Mouse (Mus musculus): Measurements from ENCODE around the gene Gm17571. TPM values are rescaled to one million over a fixed set of nuclear protein-coding genes. Genes with fewer than 3 reads are reported as not detected.

Gm17571 gene
- polyA plus RNA-seq, 1 experiment from 2014 or later, result not detected

DNA sequence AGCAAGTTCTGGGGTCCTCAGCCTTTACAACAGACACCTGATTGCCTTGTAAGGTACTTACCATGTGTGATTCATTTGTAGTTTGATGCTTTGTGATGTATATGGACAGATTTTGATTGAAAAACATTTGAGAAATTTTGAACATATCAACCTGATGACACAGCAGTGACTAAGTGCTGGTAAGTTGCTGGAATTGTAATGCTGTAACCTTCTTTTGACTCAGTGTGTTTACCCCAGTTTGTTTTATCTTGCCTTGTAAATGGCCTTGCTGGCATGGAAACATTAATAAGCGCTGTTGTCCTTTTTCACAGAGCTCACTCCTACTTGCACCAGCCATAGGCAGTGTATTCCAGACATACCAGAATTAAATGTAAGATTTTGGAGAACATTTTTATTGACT lies 14.4 kb upstream of the Gm17571 start:
- DNase-seq (ENCODE audit: low spot score, missing footprints) (no peak), ATAC-seq (ENCODE audit: low FRiP score) (no peak)
- H3K27ac ChIP-seq (ENCODE audit: low read depth, low read length), result no peak overlapping the region
- no peaks in the 10 kb centered on the region for H3K27me3 ChIP-seq (ENCODE audit: control insufficient read depth, insufficient read depth, low read length)
- H3K4me1 ChIP-seq (ENCODE audit: control insufficient read depth, insufficient read depth, low read length), result no peaks in the 10 kb centered on the region
- 100% methylated on average over 1 of the region's 1 CpGs for WGBS
- H3K36me3 ChIP-seq (ENCODE audit: control insufficient read depth, insufficient read depth, low read length), result no peaks in the 10 kb centered on the region
- no peaks in the 10 kb centered on the region for H3K9me3 ChIP-seq (ENCODE audit: control insufficient read depth, low read length)
- H3K4me2 ChIP-seq, result no peak overlapping the region
- no peak overlapping the region for H3K4me3 ChIP-seq (ENCODE audit: low read depth, low read length)
- no peak overlapping the region for H3K9ac ChIP-seq (ENCODE audit: low read length)

GRCm38 (mm10) chr9:13460012-13460411 lies 13.5 kb upstream of the Gm17571 start:
- H3K4me1 ChIP-seq (ENCODE audit: control insufficient read depth, insufficient read depth, low read length), result peaks cover 3% of the 10 kb centered on the region; the same call in 1 of the 2 replicates
- H3K4me3 ChIP-seq (ENCODE audit: low read depth, low read length), result no peak overlapping the region
- H3K36me3 ChIP-seq (ENCODE audit: control insufficient read depth, insufficient read depth, low read length), result no peaks in the 10 kb centered on the region
- no peak overlapping the region for H3K27ac ChIP-seq (ENCODE audit: low read depth, low read length)
- ATAC-seq (ENCODE audit: low FRiP score) (no peak), DNase-seq (ENCODE audit: low spot score, missing footprints) (no peak)
- H3K9me3 ChIP-seq (ENCODE audit: control insufficient read depth, low read length), result no peaks in the 10 kb centered on the region
- no peaks in the 10 kb centered on the region for H3K27me3 ChIP-seq (ENCODE audit: control insufficient read depth, insufficient read depth, low read length)
- no peak overlapping the region for H3K9ac ChIP-seq (ENCODE audit: low read length)
- no peak overlapping the region for H3K4me2 ChIP-seq
- WGBS, result 87% methylated on average over 3 of the region's 3 CpGs

- Histone ChIP-seq H3K9me3 (ENCODE audit: control insufficient read depth, low read length) (no peaks in the 10 kb centered on the region), H3K4me2 (no peak overlapping the region)
Observed at GRCm38 (mm10) chr9:13459371-13459770, 12.8 kb upstream of the Gm17571 start.

GRCm38 (mm10) chr9:13457774-13458173 lies 11.2 kb upstream of the Gm17571 start:
- Histone ChIP-seq H3K27ac (ENCODE audit: low read depth, low read length) (no peak overlapping the region), H3K9ac (ENCODE audit: low read length) (no peak overlapping the region), H3K9me3 (ENCODE audit: control insufficient read depth, low read length) (no peaks in the 10 kb centered on the region), H3K4me3 (ENCODE audit: low read depth, low read length) (no peak overlapping the region), H3K27me3 (ENCODE audit: control insufficient read depth, insufficient read depth, low read length) (no peaks in the 10 kb centered on the region), H3K4me2 (no peak overlapping the region), H3K36me3 (ENCODE audit: control insufficient read depth, insufficient read depth, low read length) (no peaks in the 10 kb centered on the region), H3K4me1 (ENCODE audit: control insufficient read depth, insufficient read depth, low read length) (peaks cover 11% of the 10 kb centered on the region)
- 82% methylated on average over 6 of the region's 6 CpGs for WGBS
- ATAC-seq (ENCODE audit: low FRiP score) (0 out of 2 replicates have a peak, but pooled peaks have one; percentile 42), DNase-seq (ENCODE audit: low spot score, missing footprints) (no peak)

More at GRCm38 (mm10) chr9:13459371-13459770, 12.8 kb upstream of the Gm17571 start:
- DNase-seq (ENCODE audit: low spot score, missing footprints) (no peak), ATAC-seq (ENCODE audit: low FRiP score) (no peak)
- no peak overlapping the region for H3K9ac ChIP-seq (ENCODE audit: low read length)
- no peak overlapping the region for H3K27ac ChIP-seq (ENCODE audit: low read depth, low read length)
- WGBS, result 82% methylated on average over 1 of the region's 1 CpGs
- H3K36me3 ChIP-seq (ENCODE audit: control insufficient read depth, insufficient read depth, low read length), result no peaks in the 10 kb centered on the region
- peaks cover 9% of the 10 kb centered on the region for H3K4me1 ChIP-seq (ENCODE audit: control insufficient read depth, insufficient read depth, low read length)
- no peaks in the 10 kb centered on the region for H3K27me3 ChIP-seq (ENCODE audit: control insufficient read depth, insufficient read depth, low read length)
- no peak overlapping the region for H3K4me3 ChIP-seq (ENCODE audit: low read depth, low read length)

DNA sequence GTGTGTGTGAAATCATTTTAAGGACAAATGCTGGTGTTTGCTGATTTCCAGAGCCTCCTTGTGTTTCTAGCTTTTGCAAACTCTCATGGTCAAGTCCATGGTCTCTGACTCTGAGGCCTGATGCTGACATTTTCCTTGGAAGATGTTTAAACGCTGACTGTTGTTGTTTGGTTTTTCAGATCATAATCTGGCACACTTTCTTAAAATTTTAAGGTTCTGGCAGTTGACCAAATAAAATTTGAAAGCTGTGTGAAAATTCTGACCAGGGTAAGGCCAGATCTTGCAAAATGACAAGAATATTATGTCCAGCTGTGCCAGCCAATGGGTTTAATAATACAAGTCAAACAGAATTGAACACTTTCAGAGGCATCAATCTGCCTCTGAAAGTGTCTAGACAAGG lies 8.7 kb upstream of the Gm17571 start:
- peaks cover 11% of the 10 kb centered on the region for H3K4me1 ChIP-seq (ENCODE audit: control insufficient read depth, insufficient read depth, low read length)
- H3K36me3 ChIP-seq (ENCODE audit: control insufficient read depth, insufficient read depth, low read length), result no peaks in the 10 kb centered on the region
- H3K9ac ChIP-seq (ENCODE audit: low read length), result no peak overlapping the region
- H3K4me2 ChIP-seq, result no peak overlapping the region
- no peaks in the 10 kb centered on the region for H3K9me3 ChIP-seq (ENCODE audit: control insufficient read depth, low read length)
- DNase-seq (ENCODE audit: low spot score, missing footprints) (no peak), ATAC-seq (ENCODE audit: low FRiP score) (no peak)
- H3K27me3 ChIP-seq (ENCODE audit: control insufficient read depth, insufficient read depth, low read length), result no peaks in the 10 kb centered on the region
- H3K27ac ChIP-seq (ENCODE audit: low read depth, low read length), result 0 out of 2 replicates have a peak overlapping the region, but pooled peaks have one; percentile 36
- H3K4me3 ChIP-seq (ENCODE audit: low read depth, low read length), result no peak overlapping the region
- 84% methylated on average over 1 of the region's 1 CpGs for WGBS

GRCm38 (mm10) chr9:13454651-13455123 lies 8.1 kb upstream of the Gm17571 start:
- WGBS, result 28% methylated on average over 7 of the region's 7 CpGs
- Histone ChIP-seq H3K4me1 (ENCODE audit: control insufficient read depth, insufficient read depth, low read length) (peaks cover 11% of the 10 kb centered on the region), H3K9ac (ENCODE audit: low read length) (no peak overlapping the region; the same call in 1 of the 2 replicates), H3K36me3 (ENCODE audit: control insufficient read depth, insufficient read depth, low read length) (no peaks in the 10 kb centered on the region), H3K4me2 (peak overlapping the region; percentile 21; the same call in 1 of the 2 replicates), H3K27ac (ENCODE audit: low read depth, low read length) (0 out of 2 replicates have a peak overlapping the region, but pooled peaks have one; percentile 36), H3K4me3 (ENCODE audit: low read depth, low read length) (no peak overlapping the region), H3K27me3 (ENCODE audit: control insufficient read depth, insufficient read depth, low read length) (no peaks in the 10 kb centered on the region), H3K9me3 (ENCODE audit: control insufficient read depth, low read length) (no peaks in the 10 kb centered on the region)
- peak; percentile 75 for ATAC-seq (ENCODE audit: low FRiP score)
- peak; percentile 89 for DNase-seq (ENCODE audit: low spot score, missing footprints)

DNA sequence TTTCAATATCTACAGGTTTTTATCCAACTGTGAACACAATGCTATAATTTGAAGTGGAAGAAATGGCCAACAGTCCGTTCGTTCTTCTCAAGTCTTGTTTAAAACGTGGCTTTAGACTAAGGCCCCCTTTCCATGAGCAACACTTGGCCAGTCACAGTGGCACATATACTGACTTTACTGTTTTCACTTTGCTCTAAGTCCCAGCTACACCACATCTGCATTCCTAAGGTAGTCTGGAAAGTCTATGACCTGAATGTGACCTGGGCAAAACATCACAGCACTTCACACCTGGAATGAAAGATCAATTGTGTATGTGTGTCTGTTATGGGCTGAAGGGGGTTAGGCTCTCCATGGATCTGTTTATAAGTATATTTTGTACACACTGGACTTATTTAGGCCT lies 2.2 kb upstream of the Gm17571 start:
- Histone ChIP-seq H3K27me3 (ENCODE audit: control insufficient read depth, insufficient read depth, low read length) (no peaks in the 10 kb centered on the region), H3K27ac (ENCODE audit: low read depth, low read length) (no peak overlapping the region), H3K4me3 (ENCODE audit: low read depth, low read length) (no peak overlapping the region), H3K4me1 (ENCODE audit: control insufficient read depth, insufficient read depth, low read length) (no peaks in the 10 kb centered on the region; the same call in 1 of the 2 replicates), H3K36me3 (ENCODE audit: control insufficient read depth, insufficient read depth, low read length) (no peaks in the 10 kb centered on the region), H3K9ac (ENCODE audit: low read length) (no peak overlapping the region), H3K4me2 (no peak overlapping the region), H3K9me3 (ENCODE audit: control insufficient read depth, low read length) (no peaks in the 10 kb centered on the region)
- 87% methylated on average over 3 of the region's 3 CpGs for WGBS
- DNase-seq (ENCODE audit: low spot score, missing footprints) (no peak), ATAC-seq (ENCODE audit: low FRiP score) (no peak)

DNA sequence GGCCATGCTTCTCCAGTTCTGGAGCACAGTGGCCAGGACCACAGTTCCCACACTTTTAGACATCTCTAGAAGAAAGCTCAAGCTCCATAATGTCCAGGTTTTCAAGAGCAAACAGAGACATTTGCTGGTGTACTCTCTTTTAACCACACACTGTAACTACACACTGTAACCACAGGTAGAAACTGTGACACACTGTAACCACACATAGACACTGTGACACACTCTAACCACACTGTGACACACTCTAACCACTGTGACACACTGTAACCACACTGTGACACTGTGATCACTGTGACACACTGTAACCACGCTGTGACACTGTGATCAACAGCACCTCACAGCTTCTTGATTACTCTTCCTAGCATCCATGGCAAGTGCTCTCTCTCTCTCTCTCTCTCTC lies 317 bp downstream of the Gm17571 start:
- H3K27me3 ChIP-seq (ENCODE audit: control insufficient read depth, insufficient read depth, low read length), result no peaks in the 10 kb centered on the region
- ATAC-seq (ENCODE audit: low FRiP score) (no peak), DNase-seq (ENCODE audit: low spot score, missing footprints) (peak; percentile 62)
- H3K4me3 ChIP-seq (ENCODE audit: low read depth, low read length), result no peak overlapping the region
- 85% methylated on average over 1 of the region's 1 CpGs for WGBS
- no peaks in the 10 kb centered on the region for H3K9me3 ChIP-seq (ENCODE audit: control insufficient read depth, low read length)
- H3K27ac ChIP-seq (ENCODE audit: low read depth, low read length), result no peak overlapping the region
- no peaks in the 10 kb centered on the region for H3K4me1 ChIP-seq (ENCODE audit: control insufficient read depth, insufficient read depth, low read length)
- no peak overlapping the region for H3K4me2 ChIP-seq
- H3K9ac ChIP-seq (ENCODE audit: low read length), result no peak overlapping the region
- H3K36me3 ChIP-seq (ENCODE audit: control insufficient read depth, insufficient read depth, low read length), result no peaks in the 10 kb centered on the region

GRCm38 (mm10) chr9:13443484-13444211 lies 2.9 kb downstream of the Gm17571 start:
- no peaks in the 10 kb centered on the region for H3K9me3 ChIP-seq (ENCODE audit: control insufficient read depth, low read length)
- WGBS, result 85% methylated on average over 1 of the region's 1 CpGs

More at GRCm38 (mm10) chr9:13443484-13444211, 2.9 kb downstream of the Gm17571 start:
- peak; percentile 67 for DNase-seq (ENCODE audit: low spot score, missing footprints)
- ATAC-seq (ENCODE audit: low FRiP score), result no peak
- no peak overlapping the region for H3K4me3 ChIP-seq (ENCODE audit: low read depth, low read length)
- no peaks in the 10 kb centered on the region for H3K27me3 ChIP-seq (ENCODE audit: control insufficient read depth, insufficient read depth, low read length)
- no peak overlapping the region for H3K9ac ChIP-seq (ENCODE audit: low read length)
- no peak overlapping the region for H3K27ac ChIP-seq (ENCODE audit: low read depth, low read length)
- H3K36me3 ChIP-seq (ENCODE audit: control insufficient read depth, insufficient read depth, low read length), result no peaks in the 10 kb centered on the region
- peaks cover 2% of the 10 kb centered on the region; the same call in 1 of the 2 replicates for H3K4me1 ChIP-seq (ENCODE audit: control insufficient read depth, insufficient read depth, low read length)
- no peak overlapping the region for H3K4me2 ChIP-seq

All from midbrain, embryonic 11.5 days (tissue).